Mouse (Mus musculus): ENCODE measurements around the gene Gm15319.

- TF ChIP-seq POLR2A (IDR thresholded peaks at IDR 0.05; ENCODE audit: borderline replicate concordance, control insufficient read depth, low read depth, low read length) (peak; percentile 65; the same call in 1 of the 2 replicates), CTCF (IDR thresholded peaks at IDR 0.05; ENCODE audit: control insufficient read depth, insufficient read depth, low read length) (peak; percentile 65)
Measured at GRCm38 (mm10) chr8:20296803-20297702, 66.0 kb downstream of the Gm15319 start.

Measured in bone marrow, adult 2 months (tissue).